Mouse (Mus musculus): ENCODE results near the gene Smap2. TPM values are rescaled to one million over a fixed set of nuclear protein-coding genes. Genes with fewer than 3 reads are reported as not detected.
A peak's percentile ranks its signal among the peaks of the same experiment; 100 is the strongest.

The Smap2 gene
- total and polyA plus RNA-seq, 3 experiments = 20.1 to 110 (median 29.1) TPM

DNA sequence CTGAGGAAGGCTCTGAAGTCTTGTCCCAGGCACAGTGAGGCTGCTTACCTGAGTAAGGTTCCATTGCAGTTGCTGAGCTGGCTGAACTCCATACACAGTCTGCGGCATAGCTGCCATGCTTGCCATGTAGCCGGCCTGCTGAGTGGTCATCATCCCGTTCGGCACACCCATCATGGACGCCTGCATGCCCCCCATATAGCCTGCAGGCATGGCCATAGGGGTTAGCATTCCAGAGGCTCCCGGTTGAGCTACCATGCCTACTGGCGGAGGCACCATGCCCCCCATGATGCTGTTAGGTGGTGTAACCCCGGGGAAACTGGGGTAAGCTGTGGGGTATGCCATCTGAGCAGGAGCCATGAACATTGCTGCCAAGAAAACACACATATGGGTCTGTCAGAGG, 45.2 kb downstream of the Smap2 start:
- H3K9me3 ChIP-seq (replicated peaks; ENCODE audit: low read length) = no peaks in the 10 kb centered on the region
- H3K4me3 ChIP-seq (replicated peaks in 1 of 3; ENCODE audit: low read depth in 2 of 3, low read length in 2 of 3, poor library complexity in 1 of 3) = no peak overlapping the region
- H3K4me2 ChIP-seq (ENCODE audit: insufficient read depth, low read depth, poor library complexity, severe bottlenecking) = no peak overlapping the region
- no peaks in the 10 kb centered on the region for H3K27me3 ChIP-seq (replicated peaks)
- H3K79me2 ChIP-seq (replicated peaks; ENCODE audit: control insufficient read depth, extremely low read depth, insufficient read depth, poor library complexity, severe bottlenecking) = no peaks in the 10 kb centered on the region
- no peak overlapping the region for H3K9ac ChIP-seq (ENCODE audit: insufficient read depth, low read depth)
- H3K27ac ChIP-seq (ENCODE audit: insufficient read depth, low read depth) = no peak overlapping the region
- dilution Hi-C loops (cut with MboI; ENCODE audit: extremely low pct_ligation_motif_present, extremely low pct_unique_long_range_greater_than_20kb, low sequenced_read_pairs) = no loop called here
- H3K4me1 ChIP-seq (ENCODE audit: control insufficient read depth in 1 of 2, insufficient read depth in 2 of 2) = peaks cover 7 to 31% of the 10 kb centered on the region in 2 experiments
- in situ Hi-C loops (cut with MboI; ENCODE audit: low pct_ligation_motif_present, low pct_unique_long_range_greater_than_20kb, low sequenced_read_pairs) = no loop called here
- H3K36me3 ChIP-seq (replicated peaks in 1 of 2; ENCODE audit: control insufficient read depth in 1 of 2, insufficient read depth in 1 of 2, low read length in 1 of 2) = peaks cover 63 to 94% of the 10 kb centered on the region in 2 experiments
- DNase-seq (ENCODE audit: extremely low read depth) = no peak
- TF ChIP-seq TCF12 (IDR thresholded peaks at IDR 0.05; ENCODE audit: low read depth, low read length) (no peak), KAT2A (IDR thresholded peaks at IDR 0.05; ENCODE audit: insufficient replicate concordance, low read length) (no peak), SIN3A (IDR thresholded peaks at IDR 0.05; ENCODE audit: low read length) (no peak), UBTF (IDR thresholded peaks at IDR 0.05; ENCODE audit: low read depth, low read length) (no peak), ZNF384 (IDR thresholded peaks at IDR 0.05; ENCODE audit: low read depth, low read length) (no peak), MAX (IDR thresholded peaks at IDR 0.05; ENCODE audit: low read length) (no peak), JUND (conservative IDR thresholded peaks at IDR 0.05; ENCODE audit: low read depth, low read length) (no peak), CTCF (conservative IDR thresholded peaks at IDR 0.05 in 1 of 2, IDR thresholded peaks at IDR 0.05 in 1 of 2; ENCODE audit: low read depth in 2 of 2, low read length in 2 of 2) (no peak), IRF4 (IDR thresholded peaks at IDR 0.05; ENCODE audit: low read depth, low read length) (no peak), MAZ (IDR thresholded peaks at IDR 0.05; ENCODE audit: low read depth, low read length) (no peak), TBP (conservative IDR thresholded peaks at IDR 0.05; ENCODE audit: low read depth, low read length) (no peak), CHD2 (IDR thresholded peaks at IDR 0.05; ENCODE audit: low read length) (no peak), MAFK (IDR thresholded peaks at IDR 0.05; ENCODE audit: insufficient replicate concordance, low read length) (no peak), GABPA (IDR thresholded peaks at IDR 0.05; ENCODE audit: insufficient replicate concordance, low read depth, low read length) (no peak), POLR2A (IDR thresholded peaks at IDR 0.05; ENCODE audit: low read depth, low read length) (no peak)

DNA sequence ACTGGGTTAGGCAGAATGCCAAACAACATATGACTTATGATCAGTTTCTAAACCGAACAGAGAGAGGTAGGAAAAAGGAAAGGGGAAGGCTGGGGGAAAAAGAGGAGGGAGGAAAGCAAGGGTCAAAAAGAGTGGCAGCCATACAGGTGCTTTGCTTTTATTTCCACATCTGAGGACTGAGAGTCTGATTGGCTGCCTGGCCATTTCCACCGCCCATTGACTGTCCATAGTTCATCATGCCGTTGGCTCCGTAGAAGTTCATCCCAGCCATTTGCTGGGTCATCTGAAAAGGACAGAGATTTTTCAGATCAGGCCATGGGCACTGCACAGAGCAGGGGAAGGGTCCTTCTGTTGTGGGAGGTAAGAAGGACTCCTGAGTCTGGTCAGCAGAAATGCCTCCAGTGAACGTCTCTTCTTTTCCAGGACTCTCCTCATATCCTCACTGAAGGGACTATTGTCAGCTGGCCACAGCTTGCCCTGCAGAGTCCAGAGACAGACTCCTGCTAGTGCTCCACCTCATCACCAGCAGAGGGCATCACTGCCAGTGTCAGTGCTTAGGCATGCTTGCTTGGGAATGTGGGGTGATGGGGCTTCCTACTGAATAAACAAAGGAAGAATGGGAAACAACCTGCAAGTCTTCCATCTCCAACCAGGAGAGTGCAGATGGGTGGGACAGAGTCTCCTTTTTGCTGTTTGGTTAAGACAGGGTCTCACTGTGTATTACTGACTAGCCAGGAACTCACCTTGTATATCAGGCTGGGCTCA, 47.5 kb downstream of the Smap2 start:
- Histone ChIP-seq H3K4me3 (replicated peaks in 1 of 3; ENCODE audit: low read depth in 2 of 3, low read length in 2 of 3, poor library complexity in 1 of 3) (no peak overlapping the region), H3K27me3 (replicated peaks) (no peaks in the 10 kb centered on the region), H3K4me2 (ENCODE audit: insufficient read depth, low read depth, poor library complexity, severe bottlenecking) (no peak overlapping the region), H3K36me3 (replicated peaks in 1 of 2; ENCODE audit: control insufficient read depth in 1 of 2, insufficient read depth in 1 of 2, low read length in 1 of 2) (peaks cover 56 to 82% of the 10 kb centered on the region in 2 experiments), H3K4me1 (ENCODE audit: control insufficient read depth in 1 of 2, insufficient read depth in 2 of 2) (peaks cover 5 to 26% of the 10 kb centered on the region in 2 experiments), H3K9ac (ENCODE audit: insufficient read depth, low read depth) (no peak overlapping the region), H3K79me2 (replicated peaks; ENCODE audit: control insufficient read depth, extremely low read depth, insufficient read depth, poor library complexity, severe bottlenecking) (no peaks in the 10 kb centered on the region), H3K9me3 (replicated peaks; ENCODE audit: low read length) (no peaks in the 10 kb centered on the region), H3K27ac (ENCODE audit: insufficient read depth, low read depth) (no peak overlapping the region)
- in situ Hi-C loops (cut with MboI; ENCODE audit: low pct_ligation_motif_present, low pct_unique_long_range_greater_than_20kb, low sequenced_read_pairs) = no loop called here
- dilution Hi-C loops (cut with MboI; ENCODE audit: extremely low pct_ligation_motif_present, extremely low pct_unique_long_range_greater_than_20kb, low sequenced_read_pairs) = no loop called here
- TF ChIP-seq RAD21 (IDR thresholded peaks at IDR 0.05; ENCODE audit: low read depth, low read length) (peak; percentile 22), POLR2AphosphoS2 (IDR thresholded peaks at IDR 0.05; ENCODE audit: low read depth, low read length) (no peak), JUND (conservative IDR thresholded peaks at IDR 0.05; ENCODE audit: low read depth, low read length) (no peak), CTCF (conservative IDR thresholded peaks at IDR 0.05 in 1 of 2, IDR thresholded peaks at IDR 0.05 in 1 of 2; ENCODE audit: low read depth in 2 of 2, low read length in 2 of 2) (peak; percentile 33 to 65; a peak in 3 of 4 replicates), ZMIZ1 (IDR thresholded peaks at IDR 0.05; ENCODE audit: low read depth, low read length) (no peak), SMC3 (IDR thresholded peaks at IDR 0.05; ENCODE audit: low read depth, low read length) (peak; percentile 60)
- no peak for DNase-seq (ENCODE audit: extremely low read depth)
